Comparison of ENCODE assay signal across 8 mouse cellular contexts in the genomic region with DNA sequence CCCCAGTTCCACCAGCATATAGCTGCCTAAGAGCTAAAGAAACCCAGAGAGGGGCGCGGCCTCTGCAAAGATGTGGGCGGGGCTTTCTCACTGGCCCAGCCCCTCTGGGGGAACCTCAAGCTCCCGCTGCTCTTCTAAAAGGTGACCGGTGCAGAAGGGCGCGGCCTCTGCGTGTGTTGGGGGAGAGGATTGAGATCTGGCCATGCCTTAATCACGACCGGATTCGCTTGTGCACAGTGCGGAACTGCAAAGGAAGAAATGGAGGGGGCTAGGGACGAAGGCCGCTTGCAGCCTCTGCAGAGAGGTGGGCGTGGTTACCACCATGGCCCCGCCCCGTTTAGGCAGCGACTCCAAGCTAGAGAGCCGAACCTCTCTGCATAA. TPM values are rescaled to one million over a fixed set of nuclear protein-coding genes. Genes with fewer than 3 reads are reported as not detected.
DNase-seq lines count a peak whose midpoint lies in the region; ATAC-seq lines count a peak whose summit lies in the region.

No protein-coding gene starts in this region.

- peak overlapping the region; percentile 29; the same call in 1 of the 2 replicates for H3K9ac ChIP-seq in forebrain, embryonic 11.5 days (ENCODE audit: low read length)
- peak overlapping the region; percentile 73 for H3K9ac ChIP-seq in heart, embryonic 16.5 days (ENCODE audit: low read length)
- H3K9ac ChIP-seq in liver, embryonic 15.5 days, result peak overlapping the region; percentile 35; the same call in 1 of the 2 replicates
- H3K9ac ChIP-seq in neural tube, embryonic 12.5 days, result peak overlapping the region; percentile 82; the same call in 1 of the 2 replicates

- under 1% methylated on average over 19 of the region's 19 CpGs for WGBS in forebrain, embryonic 11.5 days
- under 1% methylated on average over 19 of the region's 19 CpGs for WGBS in heart, embryonic 16.5 days
- WGBS in liver, embryonic 15.5 days (ENCODE audit: insufficient replicate concordance), result under 1% methylated on average over 19 of the region's 19 CpGs
- 0% methylated on average over 19 of the region's 19 CpGs for WGBS in neural tube, embryonic 12.5 days

- peak overlapping the region; percentile 65 for H3K4me3 ChIP-seq in forebrain, embryonic 11.5 days (ENCODE audit: low read depth, low read length)
- peak overlapping the region; percentile 81 for H3K4me3 ChIP-seq in heart, embryonic 16.5 days (ENCODE audit: low read length)
- H3K4me3 ChIP-seq in liver, embryonic 15.5 days (replicated peaks), result peak overlapping the region; percentile 67
- H3K4me3 ChIP-seq in neural tube, embryonic 12.5 days, result peak overlapping the region; percentile 74

- H3K27me3 ChIP-seq in forebrain, embryonic 11.5 days (ENCODE audit: control insufficient read depth, insufficient read depth, low read length), result no peaks in the 10 kb centered on the region; the same call in 1 of the 2 replicates
- no peaks in the 10 kb centered on the region for H3K27me3 ChIP-seq in heart, embryonic 16.5 days (ENCODE audit: control insufficient read depth, insufficient read depth, low read length)
- H3K27me3 ChIP-seq in liver, embryonic 15.5 days, result peaks cover 25% of the 10 kb centered on the region
- H3K27me3 ChIP-seq in neural tube, embryonic 12.5 days (replicated peaks), result 0 out of 2 replicates have a peak, but pooled peaks cover 4% of the 10 kb centered on the region

- H3K4me1 ChIP-seq in forebrain, embryonic 11.5 days (replicated peaks; ENCODE audit: control insufficient read depth, insufficient read depth, low read length), result 0 out of 2 replicates have a peak, but pooled peaks cover 2% of the 10 kb centered on the region
- H3K4me1 ChIP-seq in heart, embryonic 16.5 days (ENCODE audit: control insufficient read depth, insufficient read depth, low read length), result peaks cover 33% of the 10 kb centered on the region
- H3K4me1 ChIP-seq in liver, embryonic 15.5 days (replicated peaks), result peaks cover 56% of the 10 kb centered on the region
- peaks cover 7% of the 10 kb centered on the region; the same call in 1 of the 2 replicates for H3K4me1 ChIP-seq in neural tube, embryonic 12.5 days

- peak; percentile 98 for ATAC-seq in forebrain, embryonic 11.5 days (replicated peaks; ENCODE audit: low FRiP score)
- ATAC-seq in heart, embryonic 16.5 days (replicated peaks; ENCODE audit: extremely low read depth, insufficient read depth, low FRiP score), result peak; percentile 95
- ATAC-seq in liver, embryonic 15.5 days (ENCODE audit: insufficient read depth), result peak; percentile 93
- peak; percentile 98 for ATAC-seq in neural tube, embryonic 12.5 days (ENCODE audit: low FRiP score, low read depth)

- no peaks in the 10 kb centered on the region for H3K36me3 ChIP-seq in forebrain, embryonic 11.5 days (ENCODE audit: control insufficient read depth, insufficient read depth, low read length)
- H3K36me3 ChIP-seq in heart, embryonic 16.5 days (ENCODE audit: control insufficient read depth, insufficient read depth), result no peaks in the 10 kb centered on the region
- no peaks in the 10 kb centered on the region for H3K36me3 ChIP-seq in liver, embryonic 15.5 days (replicated peaks)
- H3K36me3 ChIP-seq in neural tube, embryonic 12.5 days, result no peaks in the 10 kb centered on the region

- H3K9me3 ChIP-seq in forebrain, embryonic 11.5 days (ENCODE audit: control insufficient read depth, low read length), result no peaks in the 10 kb centered on the region
- H3K9me3 ChIP-seq in heart, embryonic 16.5 days (replicated peaks; ENCODE audit: control insufficient read depth, low read length), result no peaks in the 10 kb centered on the region
- no peaks in the 10 kb centered on the region for H3K9me3 ChIP-seq in liver, embryonic 15.5 days (replicated peaks)
- H3K9me3 ChIP-seq in neural tube, embryonic 12.5 days, result no peaks in the 10 kb centered on the region

- H3K27ac ChIP-seq in forebrain, embryonic 11.5 days (ENCODE audit: low read depth, low read length), result no peak overlapping the region
- H3K27ac ChIP-seq in heart, embryonic 16.5 days (ENCODE audit: low read length), result peak overlapping the region; percentile 84
- H3K27ac ChIP-seq in liver, embryonic 15.5 days (replicated peaks), result no peak overlapping the region
- no peak overlapping the region; the same call in 1 of the 2 replicates for H3K27ac ChIP-seq in neural tube, embryonic 12.5 days

- peak overlapping the region; percentile 97 for H3K4me2 ChIP-seq in forebrain, embryonic 11.5 days (ENCODE audit: low read depth, low read length, severe bottlenecking)
- H3K4me2 ChIP-seq in heart, embryonic 16.5 days (ENCODE audit: low read depth, low read length), result peak overlapping the region; percentile 69
- peak overlapping the region; percentile 98 for H3K4me2 ChIP-seq in liver, embryonic 15.5 days
- H3K4me2 ChIP-seq in neural tube, embryonic 12.5 days (replicated peaks), result peak overlapping the region; percentile 90

- DNase-seq in CD8-positive naive resting alpha-beta T cell, adult 2 months (ENCODE audit: low read depth in 2 of 2, low spot score in 2 of 2), result peak; percentile 90 to 95
- DNase-seq in c-Kit-positive CD71-negative TER-119-negative erythroid progenitor cells, embryonic 14.5 days (ENCODE audit: low read depth), result peak; percentile 92
- DNase-seq in forebrain, embryonic 11.5 days (ENCODE audit: low spot score), result peak; percentile 98
- peak; percentile 98 to 100 for DNase-seq in kidney, postnatal 36 days
- peak; percentile 96 for DNase-seq in telencephalon, adult 2 months (ENCODE audit: low read depth, low spot score)

RNA-seq across cellular contexts. Expression of gene Rab11fip5, which starts 0.3 kb away (rescaled TPM):
- polyA plus RNA-seq in forebrain, embryonic 11.5 days (2014; fragmentation: Nextera tagmentation; extraction: Ambion mirVana), result 4.5 and 5.1 TPM in 2 replicates
- 42.1 and 51.9 TPM in 2 replicates for polyA plus RNA-seq in heart, embryonic 16.5 days (2015; fragmentation: Nextera tagmentation; extraction: Ambion mirVana)
- 0.86 and 1.3 TPM in 2 replicates for polyA plus RNA-seq in liver, embryonic 15.5 days (2015; fragmentation: Nextera tagmentation; extraction: Ambion mirVana)
- polyA plus RNA-seq in neural tube, embryonic 12.5 days (2016; fragmentation: Nextera tagmentation; extraction: Ambion mirVana), result 9.0 and 9.4 TPM in 2 replicates

RNA-seq across cellular contexts. Expression of gene Sfxn5, which starts 41.5 kb away (rescaled TPM):
- polyA plus RNA-seq in forebrain, embryonic 11.5 days (2014; fragmentation: Nextera tagmentation; extraction: Ambion mirVana), result 12.5 and 13.8 TPM in 2 replicates
- 3.2 and 4.9 TPM in 2 replicates for polyA plus RNA-seq in heart, embryonic 16.5 days (2015; fragmentation: Nextera tagmentation; extraction: Ambion mirVana)
- 1.6 and 1.9 TPM in 2 replicates for polyA plus RNA-seq in liver, embryonic 15.5 days (2015; fragmentation: Nextera tagmentation; extraction: Ambion mirVana)
- polyA plus RNA-seq in neural tube, embryonic 12.5 days (2016; fragmentation: Nextera tagmentation; extraction: Ambion mirVana), result 9.1 and 11.7 TPM in 2 replicates

RNA-seq across cellular contexts. Expression of gene Noto, which starts 49.0 kb away (rescaled TPM):
- not detected in 2 replicates for polyA plus RNA-seq in forebrain, embryonic 11.5 days (2014; fragmentation: Nextera tagmentation; extraction: Ambion mirVana)
- not detected in 2 replicates for polyA plus RNA-seq in heart, embryonic 16.5 days (2015; fragmentation: Nextera tagmentation; extraction: Ambion mirVana)
- polyA plus RNA-seq in liver, embryonic 15.5 days (2015; fragmentation: Nextera tagmentation; extraction: Ambion mirVana), result not detected in 2 replicates
- not detected in 2 replicates for polyA plus RNA-seq in neural tube, embryonic 12.5 days (2016; fragmentation: Nextera tagmentation; extraction: Ambion mirVana)

RNA-seq across cellular contexts. Expression of gene Smyd5, which starts 57.1 kb away (rescaled TPM):
- 49.8 and 52.7 TPM in 2 replicates for polyA plus RNA-seq in forebrain, embryonic 11.5 days (2014; fragmentation: Nextera tagmentation; extraction: Ambion mirVana)
- 35.0 and 35.6 TPM in 2 replicates for polyA plus RNA-seq in heart, embryonic 16.5 days (2015; fragmentation: Nextera tagmentation; extraction: Ambion mirVana)
- polyA plus RNA-seq in liver, embryonic 15.5 days (2015; fragmentation: Nextera tagmentation; extraction: Ambion mirVana), result 20.1 and 21.4 TPM in 2 replicates
- 51.4 and 54.2 TPM in 2 replicates for polyA plus RNA-seq in neural tube, embryonic 12.5 days (2016; fragmentation: Nextera tagmentation; extraction: Ambion mirVana)

Comparison
In these comparisons a context has a peak if more than half of its experiments do, and no peak if none do; other contexts are left out.
1. H3K9ac ChIP-seq: peak in every context shown above with its lines; median percentile 82 in neural tube, embryonic 12.5 days; 73 in heart, embryonic 16.5 days; 35 in liver, embryonic 15.5 days; 29 in forebrain, embryonic 11.5 days.